Comparison of ENCODE assay signal across 8 mouse cellular contexts in the genomic region with DNA sequence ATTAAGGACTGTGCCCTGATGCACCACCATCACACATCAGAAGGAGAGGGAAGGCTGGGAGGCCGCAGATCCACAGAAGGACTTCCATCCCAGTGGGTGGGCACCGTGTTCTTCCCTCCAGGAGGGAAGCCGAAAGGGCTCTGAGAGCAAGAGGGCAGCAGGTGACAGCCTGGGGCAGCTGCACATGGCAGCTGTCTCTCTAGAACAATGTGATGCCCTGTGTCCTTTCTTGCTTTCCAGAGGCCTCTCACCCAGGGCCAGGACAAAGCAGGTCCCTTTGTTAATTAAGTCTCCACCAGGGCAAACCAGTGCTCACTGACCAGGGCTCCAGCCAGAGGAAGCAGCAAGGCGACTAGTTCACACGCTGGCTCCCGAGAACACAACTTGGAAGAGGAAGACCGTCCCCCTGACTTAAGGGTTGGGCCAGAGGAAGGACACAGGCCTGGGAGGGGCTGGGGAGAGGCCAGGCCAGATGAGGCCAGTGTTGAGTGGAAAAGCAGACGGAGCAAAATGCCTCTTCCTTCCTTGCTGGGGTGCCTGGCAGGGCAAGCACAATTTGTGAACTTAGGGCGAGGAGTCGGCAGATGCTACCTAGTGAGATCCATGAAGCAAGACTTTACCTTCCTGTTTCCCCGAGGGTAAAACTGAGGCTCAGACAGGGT. TPM values are rescaled to one million over a fixed set of nuclear protein-coding genes. Genes with fewer than 3 reads are reported as not detected.
DNase-seq lines count a peak whose midpoint lies in the region; ATAC-seq and TF ChIP-seq lines count a peak whose summit lies in the region.

No protein-coding gene starts in this region.

- peaks cover 31% of the 10 kb centered on the region for H3K4me1 ChIP-seq in heart, postnatal 0 days (ENCODE audit: control insufficient read depth, insufficient read depth)
- peaks cover 27% of the 10 kb centered on the region for H3K4me1 ChIP-seq in limb, embryonic 12.5 days (replicated peaks)

- peak; percentile 40 for DNase-seq in urinary bladder, postnatal 14 days (ENCODE audit: low spot score)
- DNase-seq in urinary bladder, adult 2 months (ENCODE audit: low spot score) = no peak
- no peak for DNase-seq in heart, postnatal 0 days (ENCODE audit: low spot score)
- DNase-seq in thymus, postnatal 0 days (ENCODE audit: low spot score) = no peak
- DNase-seq in left cerebral cortex, postnatal 4 days = no peak
- DNase-seq in right cerebral cortex, postnatal 4 days = no peak
- DNase-seq in layer of hippocampus, postnatal 14 days (ENCODE audit: low spot score in 2 of 2) = no peak

- H3K36me3 ChIP-seq in heart, postnatal 0 days (replicated peaks; ENCODE audit: control insufficient read depth, insufficient read depth, low read length) = peaks cover 21% of the 10 kb centered on the region
- H3K36me3 ChIP-seq in limb, embryonic 12.5 days = peaks cover 22% of the 10 kb centered on the region

- TF ChIP-seq CTCF in heart, postnatal 0 days (IDR thresholded peaks at IDR 0.05; ENCODE audit: low read depth) = no peak

- no peak overlapping the region for H3K9ac ChIP-seq in heart, postnatal 0 days (replicated peaks; ENCODE audit: low read depth, low read length)
- H3K9ac ChIP-seq in limb, embryonic 12.5 days (replicated peaks) = no peak overlapping the region

- ATAC-seq in heart, postnatal 0 days (ENCODE audit: insufficient read depth, low read depth) = peak; percentile 51
- 0 out of 2 replicates have a peak, but pooled peaks have one; percentile 14 for ATAC-seq in limb, embryonic 12.5 days (ENCODE audit: insufficient number of reproducible peaks, insufficient read depth, low FRiP score, low TSS enrichment, low read depth)

- no peaks in the 10 kb centered on the region for H3K27me3 ChIP-seq in heart, postnatal 0 days (ENCODE audit: control insufficient read depth, insufficient read depth, low read length)
- no peaks in the 10 kb centered on the region for H3K27me3 ChIP-seq in limb, embryonic 12.5 days

- intact Hi-C loops in left cerebral cortex, postnatal 4 days (cut with DNase I) = no loop called here

- no peaks in the 10 kb centered on the region for H3K9me3 ChIP-seq in heart, postnatal 0 days (replicated peaks; ENCODE audit: control insufficient read depth, low read length)
- peaks cover 1% of the 10 kb centered on the region; the same call in 1 of the 2 replicates for H3K9me3 ChIP-seq in limb, embryonic 12.5 days

- no peak overlapping the region for H3K4me3 ChIP-seq in heart, postnatal 0 days (ENCODE audit: low read depth, low read length)
- H3K4me3 ChIP-seq in limb, embryonic 12.5 days (replicated peaks) = no peak overlapping the region

- peak overlapping the region; percentile 17 for H3K27ac ChIP-seq in heart, postnatal 0 days (ENCODE audit: low read depth)
- H3K27ac ChIP-seq in limb, embryonic 12.5 days = peak overlapping the region; percentile 51; the same call in 1 of the 2 replicates

- 53% methylated on average over 11 of the region's 11 CpGs for WGBS in heart, postnatal 0 days
- 36% methylated on average over 11 of the region's 11 CpGs for WGBS in limb, embryonic 12.5 days

- no peak overlapping the region for H3K4me2 ChIP-seq in heart, postnatal 0 days (ENCODE audit: low read depth, low read length)
- H3K4me2 ChIP-seq in limb, embryonic 12.5 days = no peak overlapping the region

- no peak for TF ChIP-seq EP300 in heart, postnatal 0 days (IDR thresholded peaks at IDR 0.05; ENCODE audit: low read depth)

RNA-seq across cellular contexts. Expression of gene Atoh8, which starts 34.7 kb away (rescaled TPM):
- polyA plus RNA-seq in urinary bladder, adult 2 months (2012; rRNA removed) = 20.2 and 24.1 TPM in 2 replicates
- total RNA-seq in heart, postnatal 0 days (2014; rRNA removed; ENCODE audit: low replicate concordance) = 4.5 and 14.7 TPM in 2 replicates
- polyA plus RNA-seq in heart, postnatal 0 days (2015; fragmentation: Nextera tagmentation; extraction: Ambion mirVana) = 7.1 and 8.6 TPM in 2 replicates
- 30.7 and 30.8 TPM in 2 replicates for polyA plus RNA-seq in limb, embryonic 12.5 days (2016; fragmentation: Nextera tagmentation; extraction: Ambion mirVana)
- 2.1 and 3.9 TPM in 2 replicates for polyA plus RNA-seq in thymus, postnatal 0 days (2015; fragmentation: Nextera tagmentation; extraction: Ambion mirVana)
- total RNA-seq in left cerebral cortex, postnatal 4 days (2021) = 1 to 10 TPM; 1.8 TPM
- total RNA-seq in layer of hippocampus, postnatal 14 days (2021) = 1 to 10 TPM; 3.3 to 4.5 TPM
